Mouse (Mus musculus) large intestine, adult 2 months (tissue): ENCODE measurements at regions not wholly inside any gene's neighbourhood (a gene's known extent, or its start where the extent isn't known, plus 50 kb on each side); places are given as distances from the start of the nearest gene placed in this dataset.

Experiments
- DNase-seq: peaks from one replicate; pipeline ENCODE4 v3.0.0-alpha.2; 2012; ENCODE audit warnings: low read depth, low spot score
- WGBS: fragments of 180-500 bp; shearing (Covaris S2); methylation state at CpG from one replicate; pipeline ENCODE4 v1.1.7; 2018; 5-methylcytosine and 5-hydroxymethylcytosine counted together

DNA sequence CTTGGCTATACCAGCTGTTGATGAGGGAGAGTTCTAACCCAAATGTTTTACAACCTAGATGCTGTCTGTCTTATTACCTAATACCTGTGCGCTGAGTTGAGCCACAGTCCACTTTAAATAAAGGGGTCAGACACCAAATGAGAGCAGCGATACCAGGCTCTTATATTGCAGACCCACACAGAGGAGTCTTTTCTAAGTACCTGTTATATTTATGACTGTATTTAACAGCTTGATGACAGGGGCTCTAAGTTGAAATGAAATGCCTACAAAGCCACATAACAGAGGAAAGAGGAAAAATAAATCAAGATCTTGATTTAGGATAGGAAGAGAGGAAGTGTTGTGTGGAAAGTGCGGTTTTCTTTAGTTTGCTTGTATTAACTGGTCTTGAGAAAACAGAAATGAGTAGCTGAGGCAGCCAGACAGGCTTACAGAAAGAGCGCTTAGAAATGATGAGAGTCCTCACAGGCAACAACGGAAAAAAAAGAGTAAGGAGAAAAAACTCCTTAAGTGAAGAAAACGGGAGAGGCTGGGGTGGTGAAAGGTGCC is 281.6 kb upstream of the Pfn2 start:
- 21% methylated on average over 6 of the region's 6 CpGs for WGBS
- DNase-seq, result no peak

DNA sequence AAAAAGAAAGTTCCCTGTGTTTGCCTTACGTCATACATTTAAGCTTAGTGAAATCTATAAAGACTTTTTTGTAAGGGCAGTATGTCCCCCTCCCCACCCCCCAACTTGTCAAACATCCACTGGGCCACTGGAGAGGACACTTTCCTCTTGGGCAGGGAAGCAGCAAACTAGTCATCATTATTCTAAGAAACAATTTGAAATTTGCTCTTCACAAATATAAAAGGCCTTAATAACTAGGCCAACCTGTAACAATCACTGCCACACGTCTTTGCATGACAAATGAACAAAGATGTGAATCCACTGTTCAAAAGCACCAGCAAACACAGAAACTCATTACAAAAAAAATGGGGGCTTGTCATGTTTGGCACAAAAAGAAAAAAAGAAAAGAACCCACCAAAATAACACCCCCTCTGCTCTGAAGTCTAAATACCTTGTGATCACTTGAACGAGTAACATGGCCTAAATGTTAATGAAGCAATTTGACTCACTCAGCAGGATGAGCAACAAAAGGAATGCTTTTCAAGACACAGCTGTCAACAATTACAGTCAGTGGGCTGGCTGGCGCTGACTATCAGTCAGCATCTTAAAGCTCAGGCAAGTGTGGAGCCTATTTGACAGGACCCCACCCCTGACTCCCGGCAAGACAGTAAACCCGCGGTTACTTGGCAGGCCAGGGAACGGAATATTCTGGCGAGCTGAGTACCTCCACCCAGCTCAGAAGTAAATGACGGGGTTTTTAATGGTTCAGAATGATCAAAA is 278.7 kb upstream of the Tsc22d2 start:
- DNase-seq, result no peak
- 55% methylated on average over 10 of the region's 10 CpGs for WGBS

DNA sequence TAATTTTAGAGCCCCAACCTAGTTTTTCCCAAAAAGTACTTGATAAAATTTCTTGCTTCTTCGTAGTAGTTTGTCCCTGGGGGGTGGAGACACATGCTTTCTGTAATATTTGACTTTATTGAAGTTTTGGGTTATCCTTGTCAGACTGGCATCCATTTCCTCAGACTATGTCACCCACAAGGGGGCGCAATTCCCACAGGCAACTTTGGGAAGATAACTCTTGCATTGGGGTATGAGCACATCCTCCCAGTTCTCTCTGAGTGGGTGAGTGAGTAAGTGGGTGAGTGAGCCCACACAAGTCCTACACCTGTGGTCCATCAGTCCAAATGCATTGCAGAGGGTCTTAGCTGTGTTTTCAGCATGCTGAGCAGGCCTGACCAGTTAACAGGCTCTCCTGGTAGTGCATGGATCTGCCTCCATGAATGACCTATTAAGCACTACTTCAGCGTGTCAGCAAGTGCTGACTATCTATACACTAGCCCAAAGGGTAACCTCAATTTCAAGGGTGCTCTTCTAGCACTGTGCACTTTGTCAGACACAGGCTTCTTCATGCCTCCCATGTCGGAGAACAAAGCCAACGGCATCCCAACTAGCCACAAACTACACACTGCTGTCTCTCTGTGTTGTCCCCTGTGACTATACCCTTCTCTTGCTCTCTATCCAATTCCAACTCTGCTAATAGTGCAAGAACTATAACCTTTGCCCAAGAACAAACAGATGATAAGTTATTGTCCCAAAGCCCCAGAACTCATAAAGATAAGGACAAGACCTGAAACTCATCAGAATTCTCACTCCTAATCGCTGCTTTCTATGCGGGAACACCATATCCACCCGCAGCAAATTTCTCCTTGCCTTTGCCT is 275.6 kb upstream of the Tsc22d2 start:
- WGBS, result 45% methylated on average over 8 of the region's 8 CpGs

DNA sequence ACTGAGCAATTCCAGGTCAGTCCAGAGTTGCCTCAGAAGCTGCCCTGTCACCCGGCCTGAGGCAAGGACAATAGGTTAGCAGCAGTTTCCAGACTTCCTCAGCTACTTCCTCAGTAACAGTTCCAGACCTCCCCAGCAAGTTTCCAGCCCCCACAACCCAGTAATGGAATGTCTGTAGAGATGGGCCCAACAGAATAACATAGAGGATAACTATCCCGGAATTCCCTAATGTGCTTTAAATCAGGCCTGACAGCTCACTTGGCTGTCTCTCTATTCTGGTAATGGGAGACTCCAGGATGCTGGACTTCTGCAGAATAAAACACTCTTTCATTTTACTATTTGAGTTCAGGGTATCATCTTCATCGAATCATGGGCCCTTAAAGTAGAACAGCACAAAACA is 268.4 kb upstream of the Tsc22d2 start:
- 46% methylated on average over 3 of the region's 3 CpGs for WGBS

More for the DNA sequence above, 275.6 kb upstream of the Tsc22d2 start:
- no peak for DNase-seq

DNA sequence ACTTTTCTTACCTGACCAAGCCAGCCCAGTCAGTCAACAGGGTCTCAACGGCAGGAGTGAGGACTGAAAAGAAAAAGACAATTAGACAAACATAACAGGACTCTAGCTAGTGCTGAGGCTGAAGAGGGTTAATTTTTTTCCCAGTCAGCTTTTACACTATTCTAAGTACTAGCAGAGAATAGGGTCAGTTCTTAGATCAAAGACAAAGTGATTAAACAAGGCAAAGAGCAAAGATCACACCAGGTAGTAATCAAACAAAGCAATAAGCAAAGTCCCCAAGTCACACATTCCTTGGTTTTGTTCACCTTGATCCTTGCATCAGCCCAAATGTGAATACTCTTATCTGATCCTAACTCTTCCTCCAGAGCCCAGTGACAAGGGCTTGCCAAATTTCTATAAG is 267.8 kb upstream of the Tsc22d2 start:
- WGBS, result 9% methylated on average over 1 of the region's 1 CpGs
- DNase-seq, result no peak

More for the DNA sequence above, 268.4 kb upstream of the Tsc22d2 start:
- no peak for DNase-seq

DNA sequence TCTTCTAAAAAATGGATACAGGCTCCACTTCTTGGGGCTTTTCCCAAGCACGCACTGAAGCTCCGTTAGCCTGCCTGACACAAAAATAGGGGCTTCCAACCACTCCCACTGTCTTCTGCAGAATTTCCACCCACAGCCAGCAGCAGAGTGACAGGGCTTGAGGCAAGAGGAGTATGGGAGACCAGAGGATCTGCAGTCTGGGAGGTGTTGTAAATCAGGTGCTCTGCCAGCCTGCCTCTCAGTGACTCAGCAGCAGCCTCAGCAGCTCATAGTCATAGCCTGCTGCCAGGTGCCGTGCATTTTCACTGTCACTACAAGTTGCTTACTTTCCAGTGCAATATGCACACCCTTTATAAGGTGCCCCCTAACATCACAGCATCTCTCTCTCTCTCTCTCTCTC is 261.4 kb upstream of the Tsc22d2 start:
- no peak for DNase-seq
- WGBS, result 44% methylated on average over 3 of the region's 3 CpGs

DNA sequence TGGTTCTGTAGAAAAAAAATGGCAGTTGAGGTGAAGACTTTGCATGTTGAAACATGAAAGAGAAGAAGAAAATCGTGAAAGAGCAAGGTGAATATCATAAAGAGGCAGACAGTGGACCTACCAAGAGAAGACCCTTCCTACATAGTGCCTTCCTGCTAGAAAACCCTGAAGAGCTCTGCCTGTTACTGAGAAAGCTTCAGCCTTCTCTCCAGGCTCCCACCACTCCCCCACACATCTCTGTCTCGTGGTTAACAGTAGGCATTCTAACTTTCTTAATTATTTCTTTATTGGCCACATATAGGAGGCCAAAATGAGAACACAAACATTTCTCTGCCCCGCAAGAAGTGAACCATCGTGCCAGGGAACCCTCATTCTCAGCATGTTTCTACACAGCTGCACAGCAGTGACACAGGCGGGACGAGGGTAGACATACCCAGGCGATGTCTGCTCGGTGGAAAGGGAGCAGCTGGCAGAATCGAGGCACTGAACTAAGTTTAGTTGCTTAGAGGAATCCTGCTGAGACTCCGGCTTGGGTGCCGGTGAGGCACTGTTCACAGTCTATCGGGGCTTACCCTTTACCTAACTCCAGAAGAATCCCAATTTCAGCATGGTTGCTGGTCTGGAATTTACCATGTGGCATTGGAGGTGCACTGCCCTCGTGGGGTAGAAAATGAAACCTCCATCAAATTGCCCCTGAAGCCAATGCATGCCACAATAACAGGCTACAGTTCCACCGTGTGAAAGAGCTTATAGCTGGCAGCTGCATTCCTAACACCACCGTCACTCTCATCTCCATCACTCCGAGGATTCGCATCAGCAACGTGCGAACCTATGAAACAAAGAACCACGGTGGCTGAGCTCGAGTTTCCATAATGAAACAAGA is 260.4 kb upstream of the Tsc22d2 start:
- DNase-seq, result no peak
- WGBS, result 75% methylated on average over 21 of the region's 21 CpGs

GRCm38 (mm10) chr3:58159384-58159783 is 255.1 kb upstream of the Tsc22d2 start:
- 63% methylated on average over 3 of the region's 3 CpGs for WGBS
- no peak for DNase-seq

GRCm38 (mm10) chr3:58162238-58162637 is 252.3 kb upstream of the Tsc22d2 start:
- no peak for DNase-seq
- WGBS, result 24% methylated on average over 10 of the region's 10 CpGs

DNA sequence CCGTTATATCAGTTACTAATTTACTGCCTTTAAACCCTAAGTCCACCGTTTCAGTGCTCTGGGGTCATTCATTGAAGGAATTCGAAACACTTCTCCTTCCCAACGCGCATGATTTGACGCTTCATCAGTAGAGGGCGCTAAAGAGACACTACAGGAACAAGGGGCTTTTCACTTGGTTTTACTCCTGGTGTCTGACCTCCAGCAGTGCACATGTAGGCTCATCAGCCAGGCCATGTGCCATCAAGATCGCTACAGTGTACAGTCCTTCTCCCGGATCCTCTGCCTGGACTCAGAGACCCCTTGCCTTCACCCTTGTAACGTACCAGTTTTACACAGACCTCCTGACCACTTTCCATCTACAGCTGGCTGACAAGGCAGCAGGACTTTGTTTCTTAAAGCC is 250.7 kb upstream of the Tsc22d2 start:
- peak; percentile 32 for DNase-seq

GRCm38 (mm10) chr3:58166628-58167027 is 247.9 kb upstream of the Tsc22d2 start:
- 38% methylated on average over 2 of the region's 2 CpGs for whole genome bisulfite sequencing

More for the DNA sequence above, 250.7 kb upstream of the Tsc22d2 start:
- WGBS, result 10% methylated on average over 10 of the region's 10 CpGs

DNA sequence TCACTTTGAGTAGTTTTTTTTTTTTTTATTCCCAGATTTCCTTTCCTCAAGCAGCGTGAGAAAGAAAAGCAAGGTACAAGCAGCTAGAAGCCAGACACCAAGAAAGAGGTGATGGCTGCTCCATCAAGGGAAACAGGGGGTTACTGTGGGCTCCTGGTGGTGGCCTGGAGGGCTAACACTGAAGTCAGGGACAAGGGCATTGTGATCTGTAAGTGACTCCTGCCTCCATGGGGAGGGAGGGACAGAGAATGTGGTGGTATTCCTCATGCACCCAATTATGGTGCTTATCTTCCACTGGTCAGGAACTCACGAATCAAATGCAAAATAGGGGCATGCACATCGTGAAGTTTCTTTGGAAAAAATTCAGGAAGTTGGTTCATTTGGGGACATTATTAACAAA is 247.4 kb upstream of the Tsc22d2 start:
- 87% methylated on average over 3 of the region's 3 CpGs for WGBS
- DNase-seq, result no peak

More at GRCm38 (mm10) chr3:58166628-58167027, 247.9 kb upstream of the Tsc22d2 start:
- no peak for DNase-seq

DNA sequence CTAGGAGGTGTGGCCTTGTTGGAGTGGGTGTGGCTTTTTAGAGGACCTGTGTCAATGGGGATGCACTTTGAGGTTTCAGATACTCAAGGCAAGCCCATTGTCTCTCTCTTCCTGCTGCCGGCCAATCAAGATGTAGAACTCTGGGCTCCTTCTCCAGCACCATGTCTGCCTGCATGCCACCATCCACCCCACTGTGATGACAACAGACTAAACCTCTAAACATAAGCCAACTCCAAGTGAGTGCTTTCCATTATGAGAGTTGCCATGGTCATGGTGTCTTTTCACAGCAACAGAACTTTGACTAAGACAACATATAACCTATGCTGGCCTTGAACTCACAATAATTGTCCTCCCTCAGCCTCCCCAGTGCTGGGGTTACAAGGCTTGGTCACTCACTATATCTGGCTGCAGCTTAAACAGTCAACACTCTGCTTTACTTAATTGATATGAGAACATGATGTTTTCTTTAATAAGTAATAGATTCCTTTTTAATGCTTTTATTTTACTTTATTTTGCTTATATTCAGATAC is 246.7 kb upstream of the Tsc22d2 start:
- DNase-seq, result no peak
- 100% methylated on average over 1 of the region's 1 CpGs for WGBS

DNA sequence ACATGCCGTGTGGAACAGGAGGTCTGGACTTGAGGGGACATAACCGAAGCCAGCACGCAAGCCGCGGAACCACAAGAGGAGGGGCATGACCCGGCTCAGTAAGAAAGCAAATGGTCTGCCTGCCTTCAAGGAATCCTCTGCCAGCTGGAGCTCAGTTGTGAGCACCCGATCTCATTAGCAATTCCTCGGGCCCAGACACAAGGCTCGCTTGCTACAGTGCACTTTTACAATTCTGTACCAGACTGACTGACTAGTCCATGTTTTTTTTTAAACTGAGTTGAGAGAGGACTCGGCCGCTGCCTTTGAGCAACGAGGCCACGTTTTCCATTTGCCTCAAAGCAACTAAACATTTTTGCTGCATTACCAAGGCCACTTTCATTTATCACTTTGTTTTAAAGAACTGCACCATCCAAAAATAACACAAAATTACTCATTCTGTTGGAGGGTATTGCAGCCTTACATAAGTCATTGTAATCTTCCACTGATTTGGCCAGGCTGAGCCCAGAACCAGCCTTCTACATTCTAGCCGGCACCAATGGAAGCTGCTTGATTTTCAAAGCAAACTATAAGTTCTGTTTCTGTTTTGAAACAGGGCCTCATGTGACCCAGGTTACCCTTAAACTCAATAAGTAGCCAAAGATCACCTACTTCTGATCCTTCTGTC is 245.9 kb upstream of the Tsc22d2 start:
- DNase-seq, result no peak
- 72% methylated on average over 14 of the region's 14 CpGs for WGBS

DNA sequence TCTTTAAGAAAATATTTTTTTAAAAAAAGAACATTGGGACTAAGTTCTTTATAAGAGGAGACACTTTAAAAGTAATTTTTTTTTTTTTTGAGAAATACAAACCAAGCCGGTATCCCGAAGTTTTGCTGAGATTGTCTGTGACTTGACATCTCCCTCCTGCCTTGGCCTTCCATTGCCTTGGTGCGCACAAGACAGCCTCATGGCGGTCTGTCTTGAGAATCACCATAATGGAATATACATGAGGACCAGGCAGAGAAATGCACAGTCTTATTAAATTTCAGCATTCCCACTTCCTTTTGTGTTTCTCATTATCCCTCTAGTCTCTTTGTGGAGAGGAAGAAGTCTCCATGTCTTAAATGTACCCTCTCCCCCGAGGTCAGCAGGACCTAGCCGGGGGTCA is 244.7 kb upstream of the Tsc22d2 start:
- 88% methylated on average over 6 of the region's 6 CpGs for WGBS
- no peak for DNase-seq

DNA sequence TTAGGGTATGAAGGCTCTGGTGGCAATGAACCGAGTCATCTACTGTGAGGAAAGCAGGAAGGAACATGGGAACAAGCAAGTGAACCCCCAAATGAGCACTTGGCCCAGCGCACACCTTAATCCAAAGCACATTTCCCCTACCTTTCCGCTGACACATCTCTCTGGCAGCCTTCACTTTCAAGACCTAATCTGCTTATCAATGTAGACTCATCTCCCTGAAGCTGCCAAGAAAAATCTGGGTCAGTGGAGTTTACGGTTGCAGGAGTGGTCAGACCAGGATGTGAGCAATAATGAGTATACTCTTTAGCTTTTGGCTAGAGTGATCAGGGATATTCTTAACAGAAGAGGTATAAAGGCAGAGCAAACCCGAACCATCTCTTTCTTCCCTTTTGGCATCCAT is 242.4 kb upstream of the Tsc22d2 start:
- 70% methylated on average over 5 of the region's 5 CpGs for WGBS
- DNase-seq, result no peak

DNA sequence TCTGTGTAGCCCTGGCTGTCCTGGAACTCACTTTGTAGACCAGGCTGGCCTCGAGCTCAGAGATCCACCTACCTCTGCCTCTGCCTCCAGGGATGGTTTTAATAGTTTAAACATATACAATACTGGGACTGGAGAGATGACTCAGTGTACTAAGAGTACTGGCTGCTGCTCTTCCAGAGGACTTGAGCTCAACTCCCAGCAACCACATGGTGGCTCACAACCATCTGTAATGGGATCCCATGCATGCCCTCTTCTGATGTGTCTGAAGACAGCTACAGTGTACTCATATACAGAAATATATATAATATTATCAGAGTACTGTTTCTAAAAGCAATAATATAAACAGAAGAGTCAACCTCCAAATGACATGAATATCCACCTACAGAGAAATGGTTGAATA is 240.7 kb upstream of the Tsc22d2 start:
- no peak for DNase-seq
- WGBS, result 69% methylated on average over 1 of the region's 1 CpGs

DNA sequence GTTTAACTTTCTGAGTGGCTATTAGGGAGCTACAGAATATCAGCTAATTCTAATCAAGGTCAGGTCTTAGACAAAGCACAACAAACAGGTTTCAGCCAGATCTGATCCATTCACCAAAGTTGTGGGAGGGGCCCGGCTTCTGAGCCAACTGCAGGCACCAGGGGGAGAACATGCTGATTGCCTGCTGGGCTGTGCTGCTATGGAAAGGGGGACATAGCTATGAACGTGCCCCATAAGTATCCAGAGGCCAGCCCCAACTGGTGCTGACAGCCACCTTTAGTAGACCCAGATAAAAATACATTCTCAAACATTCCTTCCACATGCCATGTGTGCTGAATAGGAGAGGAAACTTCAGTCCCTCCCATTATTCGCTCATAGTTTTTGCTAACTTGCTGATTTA is 232.8 kb upstream of the Tsc22d2 start:
- no peak for DNase-seq
- 56% methylated on average over 3 of the region's 3 CpGs for WGBS

- no peak for DNase-seq
- 44% methylated on average over 4 of the region's 4 CpGs for WGBS
Measured at GRCm38 (mm10) chr3:58182299-58182698, 232.2 kb upstream of the Tsc22d2 start.
